8 mouse cellular contexts compared by ENCODE assay signal in genomic region chr2:163914107-163914506, GRCm38 (mm10). TPM values are rescaled to one million over a fixed set of nuclear protein-coding genes. Genes with fewer than 3 reads are reported as not detected.
DNase-seq lines count a peak whose midpoint lies in the region; ATAC-seq lines count a peak whose summit lies in the region.

No protein-coding gene starts in this region.

- 3% methylated on average over 10 of the region's 10 CpGs for WGBS in forebrain, embryonic 11.5 days
- 1% methylated on average over 10 of the region's 10 CpGs for WGBS in midbrain, embryonic 16.5 days

- H3K36me3 ChIP-seq in forebrain, embryonic 11.5 days (ENCODE audit: control insufficient read depth, insufficient read depth, low read length), result no peaks in the 10 kb centered on the region
- no peaks in the 10 kb centered on the region for H3K36me3 ChIP-seq in midbrain, embryonic 16.5 days (ENCODE audit: control insufficient read depth, insufficient read depth, low read length)

- DNase-seq in cerebellum, adult 18-20 months, result peak; percentile 62 to 76
- DNase-seq in forebrain, embryonic 11.5 days (ENCODE audit: low spot score), result peak; percentile 68
- DNase-seq in layer of hippocampus, adult 9-10 months (ENCODE audit: low spot score), result peak; percentile 27
- DNase-seq in kidney, adult 8-10 months, result no peak
- DNase-seq in gastrocnemius, adult 8-10 months (ENCODE audit: low spot score in 2 of 2), result no peak
- DNase-seq in heart, postnatal 14 days, result no peak

- no peak overlapping the region for H3K27ac ChIP-seq in forebrain, embryonic 11.5 days (ENCODE audit: low read depth, low read length)
- peak overlapping the region; percentile 74 for H3K27ac ChIP-seq in midbrain, embryonic 16.5 days (ENCODE audit: low read length)

- H3K27me3 ChIP-seq in forebrain, embryonic 11.5 days (ENCODE audit: control insufficient read depth, insufficient read depth, low read length), result peaks cover 29% of the 10 kb centered on the region
- H3K27me3 ChIP-seq in midbrain, embryonic 16.5 days (ENCODE audit: control insufficient read depth, insufficient read depth, low read depth, low read length), result no peaks in the 10 kb centered on the region

- H3K4me2 ChIP-seq in forebrain, embryonic 11.5 days (ENCODE audit: low read depth, low read length, severe bottlenecking), result no peak overlapping the region
- H3K4me2 ChIP-seq in midbrain, embryonic 16.5 days (ENCODE audit: low read length), result peak overlapping the region; percentile 50

- no peaks in the 10 kb centered on the region for H3K9me3 ChIP-seq in forebrain, embryonic 11.5 days (ENCODE audit: control insufficient read depth, low read length)
- no peaks in the 10 kb centered on the region for H3K9me3 ChIP-seq in midbrain, embryonic 16.5 days (replicated peaks; ENCODE audit: control insufficient read depth, low read length, poor library complexity, severe bottlenecking)

- no peak overlapping the region for H3K4me3 ChIP-seq in forebrain, embryonic 11.5 days (ENCODE audit: low read depth, low read length)
- peak overlapping the region; percentile 12 for H3K4me3 ChIP-seq in midbrain, embryonic 16.5 days (ENCODE audit: low read depth, low read length)

- peaks cover 2% of the 10 kb centered on the region; the same call in 1 of the 2 replicates for H3K4me1 ChIP-seq in forebrain, embryonic 11.5 days (replicated peaks; ENCODE audit: control insufficient read depth, insufficient read depth, low read length)
- peaks cover 46% of the 10 kb centered on the region for H3K4me1 ChIP-seq in midbrain, embryonic 16.5 days (ENCODE audit: control insufficient read depth, insufficient read depth, low read length)

- ATAC-seq in forebrain, embryonic 11.5 days (replicated peaks; ENCODE audit: low FRiP score), result peak; percentile 59
- ATAC-seq in midbrain, embryonic 16.5 days, result peak; percentile 89
- no peak for ATAC-seq in erythroid progenitor cell, adult 5-6 weeks (replicated peaks; ENCODE audit: low FRiP score, poor library complexity, severe bottlenecking)

- intact Hi-C loops in heart, postnatal 14 days (cut with DNase I), result no loop called here

- H3K9ac ChIP-seq in forebrain, embryonic 11.5 days (ENCODE audit: low read length), result no peak overlapping the region
- H3K9ac ChIP-seq in midbrain, embryonic 16.5 days (ENCODE audit: low read depth, low read length), result peak overlapping the region; percentile 11; the same call in 1 of the 2 replicates

RNA-seq across cellular contexts. Expression of gene Rims4, which starts 4.4 kb away (rescaled TPM):
- 0.98 and 1.2 TPM in 2 replicates for polyA plus RNA-seq in forebrain, embryonic 11.5 days (2014; fragmentation: Nextera tagmentation; extraction: Ambion mirVana)
- polyA plus RNA-seq in midbrain, embryonic 16.5 days (2015; fragmentation: Nextera tagmentation; extraction: Ambion mirVana), result 18.8 and 20.4 TPM in 2 replicates
- not detected in 2 replicates for total RNA-seq in erythroid progenitor cell, adult 5-6 weeks (2015; ENCODE audit: low replicate concordance)
- not detected in 2 replicates for total RNA-seq in erythroid progenitor cell, adult 5-6 weeks (2017; ENCODE audit: low replicate concordance)
- 1 to 10 TPM; 1.5 to 2.5 (median 1.6) TPM for total RNA-seq in gastrocnemius, adult 8-10 months (2022)
- under 1 TPM; 0.10 to 0.15 TPM for total RNA-seq in heart, postnatal 14 days (2021)

Comparison
In these comparisons a context has a peak if more than half of its experiments do, and no peak if none do; other contexts are left out.
1. DNase-seq: peak in cerebellum, adult 18-20 months (2 of 2), forebrain, embryonic 11.5 days (single experiment) and layer of hippocampus, adult 9-10 months (single experiment); none in kidney, adult 8-10 months (0 of 2), gastrocnemius, adult 8-10 months (0 of 2) and heart, postnatal 14 days (0 of 2).